Mouse (Mus musculus) CH12.LX (cell line): ENCODE measurements around the gene Card10.

ENCODE experiments used
- MEF2A ChIP-seq: IDR thresholded peaks from 2 replicates; pipeline ENCODE4 v1.6.1; 2014; ENCODE audit warnings: low read depth, mild to moderate bottlenecking, inconsistent platforms, low read length, improper control_type of control experiment, borderline replicate concordance
- POLR2A ChIP-seq: IDR thresholded peaks from 2 replicates; pipeline ENCODE4 v1.6.1; 2011; ENCODE audit warnings: low read depth, mild to moderate bottlenecking, improper control_type of control experiment, low read length

- TF ChIP-seq POLR2A = no peak
- TF ChIP-seq MEF2A = no peak
Measured at GRCm38 (mm10) chr15:78833582-78833981, 30.7 kb upstream of the Card10 start.
